Mouse (Mus musculus) heart, embryonic 12.5 days (tissue): ENCODE measurements around the gene Ptch1. TPM values are rescaled to one million over a fixed set of nuclear protein-coding genes. Genes with fewer than 3 reads are reported as not detected.

Source experiments
- ATAC-seq: fragments of 200-750 bp; cut with Nextera tagmentation; 2 replicates; pipeline ENCODE4 v1.8.0; 2017; ENCODE audit warnings: moderate TSS enrichment, moderate library complexity; ENCODE audit not compliant: insufficient number of reproducible peaks, low FRiP score
- H3K27ac ChIP-seq: fragments of 300-500 bp; sonication (generic); 2 replicates; pipeline ENCODE4 v1.5.1; 2016; ENCODE audit warnings: mild to moderate bottlenecking, moderate library complexity; ENCODE audit not compliant: poor library complexity, severe bottlenecking
- H3K27me3 ChIP-seq: fragments of 300-500 bp; sonication (generic); replicated peaks from 2 replicates; pipeline ENCODE4 v1.6.1; 2016; ENCODE audit warnings: mild to moderate bottlenecking, moderate library complexity
- H3K36me3 ChIP-seq: fragments of 300-500 bp; sonication (generic); 2 replicates; pipeline ENCODE4 v1.6.1; 2016; ENCODE audit warnings: mild to moderate bottlenecking, moderate library complexity
- H3K4me1 ChIP-seq: fragments of 300-500 bp; sonication (generic); replicated peaks from 2 replicates; pipeline ENCODE4 v1.6.1; 2016; ENCODE audit warnings: mild to moderate bottlenecking
- H3K4me2 ChIP-seq: fragments of 300-500 bp; sonication (generic); 2 replicates; pipeline ENCODE4 v1.6.1; 2016; ENCODE audit warnings: mild to moderate bottlenecking, moderate library complexity
- H3K4me3 ChIP-seq: fragments of 300-500 bp; sonication (generic); 2 replicates; pipeline ENCODE4 v1.5.1; 2016; ENCODE audit warnings: mild to moderate bottlenecking
- H3K9ac ChIP-seq: fragments of 300-500 bp; sonication (generic); 2 replicates; pipeline ENCODE4 v1.6.1; 2016; ENCODE audit warnings: mild to moderate bottlenecking, moderate library complexity
- H3K9me3 ChIP-seq: fragments of 300-500 bp; sonication (generic); replicated peaks from 2 replicates; pipeline ENCODE4 v1.6.1; 2016; ENCODE audit warnings: mild to moderate bottlenecking, moderate library complexity
- WGBS: fragments of 180-500 bp; shearing (Covaris S2); methylation state at CpG from one replicate; pipeline ENCODE4 v1.1.7; 2016; 5-methylcytosine and 5-hydroxymethylcytosine counted together
- polyA plus RNA-seq: library from polyadenylated mRNA; unstranded; fragments of >200 nt; fragmentation: Nextera tagmentation; extraction: Ambion mirVana; gene quantifications from 2 replicates; pipeline ENCODE4 v1.2.1, GENCODE M21; 2016

Gene Ptch1
- polyA plus RNA-seq, 1 experiment from 2014 or later: 6.4 TPM

DNA sequence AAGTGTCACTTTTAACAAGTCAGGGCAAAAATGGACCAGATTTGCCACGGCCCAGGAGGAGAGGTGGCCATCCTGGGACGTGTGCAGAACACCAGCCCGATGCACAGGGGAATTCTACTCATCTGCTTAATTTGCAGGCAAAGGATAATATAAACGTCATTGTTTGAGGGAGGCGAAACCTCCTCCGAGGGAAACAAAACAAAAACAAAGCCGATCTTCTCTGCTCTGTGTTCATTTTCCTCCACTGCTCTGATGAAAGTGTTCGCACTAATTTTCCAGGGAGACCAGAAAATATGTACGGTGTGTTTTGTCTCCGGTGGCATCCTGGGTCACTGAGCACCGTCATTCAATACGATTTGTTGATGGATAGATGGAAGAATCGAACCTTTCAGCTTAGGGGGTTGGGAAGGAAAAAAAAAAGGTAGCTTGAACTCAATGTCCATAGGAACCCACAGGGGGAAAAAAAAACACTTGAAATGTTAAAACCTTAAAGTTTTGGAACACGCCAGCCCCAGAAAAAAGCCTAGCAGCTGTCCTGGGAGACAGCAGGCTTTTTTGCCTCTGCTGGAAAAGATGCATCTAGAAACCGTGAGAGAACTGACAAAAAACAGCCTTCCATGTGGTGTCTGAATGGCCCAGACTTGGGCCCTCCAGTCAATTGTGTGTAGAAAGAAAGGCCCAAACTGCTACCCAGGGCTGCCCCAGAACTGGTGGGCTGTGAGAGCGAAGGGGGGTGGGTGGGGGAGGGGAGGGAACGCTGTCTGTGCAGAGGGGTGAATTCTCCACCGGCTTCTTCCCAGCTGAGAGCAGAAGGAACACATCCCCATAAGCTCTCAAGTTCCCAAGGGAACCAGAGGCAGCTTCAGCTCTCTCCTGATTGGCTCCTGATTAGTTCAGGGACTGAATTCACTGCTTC lies 86.3 kb downstream of the Ptch1 start:
- Histone ChIP-seq H3K36me3 (no peaks in the 10 kb centered on the region), H3K9ac (no peak overlapping the region), H3K4me3 (no peak overlapping the region), H3K9me3 (no peaks in the 10 kb centered on the region), H3K4me2 (no peak overlapping the region), H3K27me3 (no peaks in the 10 kb centered on the region), H3K27ac (no peak overlapping the region), H3K4me1 (no peaks in the 10 kb centered on the region)
- WGBS: 42% methylated on average over 18 of the region's 18 CpGs
- ATAC-seq: no peak

DNA sequence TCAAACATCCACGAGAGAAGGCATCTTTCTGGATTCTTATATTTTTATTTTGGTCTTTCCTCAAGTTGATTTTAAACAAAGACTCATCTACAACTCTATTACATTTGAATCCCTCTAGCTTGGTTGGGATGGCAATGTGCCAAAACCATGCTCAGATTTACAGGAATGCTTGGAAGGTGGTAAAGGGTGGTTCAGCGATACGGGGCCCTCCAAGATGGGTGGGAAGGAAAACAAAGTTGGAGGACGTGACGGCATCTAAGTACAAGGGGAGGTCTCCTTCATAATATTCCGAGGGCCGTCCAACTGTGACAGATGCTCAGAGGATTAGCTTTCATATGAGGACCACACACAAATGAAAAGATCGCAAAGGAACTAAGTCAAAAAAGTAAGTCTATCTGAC lies 98.0 kb downstream of the Ptch1 start:
- WGBS: 61% methylated on average over 8 of the region's 8 CpGs
- Histone ChIP-seq H3K9ac (no peak overlapping the region), H3K9me3 (0 out of 2 replicates have a peak, but pooled peaks cover 2% of the 10 kb centered on the region), H3K36me3 (no peaks in the 10 kb centered on the region), H3K4me3 (no peak overlapping the region), H3K4me2 (no peak overlapping the region), H3K4me1 (peaks cover 6% of the 10 kb centered on the region), H3K27ac (no peak overlapping the region), H3K27me3 (no peaks in the 10 kb centered on the region)
- ATAC-seq: no peak

Other genes starting within 250 kb of the Ptch1 start
- gene Fancc, start 76.3 kb downstream of the Ptch1 start, polyA plus RNA-seq: 15.3 and 18.1 TPM in 2 replicates
- gene Ercc6l2, start 241.6 kb upstream of the Ptch1 start, polyA plus RNA-seq: 15.8 and 16.6 TPM in 2 replicates